8 mouse cellular contexts compared by ENCODE assay signal in the genomic region with DNA sequence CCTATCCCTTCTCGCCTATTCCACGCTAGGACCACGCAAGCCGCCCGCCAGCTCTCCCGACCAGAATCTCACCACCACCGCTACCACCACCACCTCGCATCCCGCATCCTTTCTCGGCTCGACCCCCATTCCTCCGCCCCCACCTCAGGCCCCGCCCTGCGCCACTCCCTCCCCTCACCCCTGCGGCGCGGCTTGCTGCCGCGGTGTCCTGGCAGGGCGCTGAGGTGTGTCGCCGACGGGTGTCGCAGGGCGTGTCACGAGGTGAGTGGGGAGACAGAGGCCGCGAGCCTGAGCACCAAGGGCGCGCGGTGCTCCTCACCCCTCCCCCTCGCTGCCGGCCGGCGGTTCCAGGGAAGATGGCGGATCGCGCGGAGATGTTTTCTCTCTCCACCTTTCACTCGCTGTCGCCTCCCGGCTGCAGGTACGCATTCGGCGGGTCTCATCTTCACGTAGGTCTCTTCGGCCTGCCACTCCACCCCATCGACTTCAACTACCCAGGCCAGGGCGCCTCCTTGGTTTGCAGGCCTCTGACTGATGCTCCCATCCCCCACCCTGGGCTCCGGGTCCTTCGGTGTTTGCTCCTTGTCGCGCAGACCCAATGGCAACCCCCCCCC. TPM values are rescaled to one million over a fixed set of nuclear protein-coding genes. Genes with fewer than 3 reads are reported as not detected.
DNase-seq lines count a peak whose midpoint lies in the region; ATAC-seq lines count a peak whose summit lies in the region.

Gene Mapk8ip2 (plus strand): TSS at position 49 of the 614 bp plus-strand sequence.

- peak within 1 kb of the TSS; percentile 98 for H3K4me2 ChIP-seq in hindbrain, embryonic 14.5 days (replicated peaks)
- peak within 1 kb of the TSS; percentile 54 for H3K4me2 ChIP-seq in liver, embryonic 15.5 days

- H3K36me3 ChIP-seq in hindbrain, embryonic 14.5 days (replicated peaks; ENCODE audit: control insufficient read depth, insufficient read depth): peaks cover 28% of the 10 kb centered on the region
- H3K36me3 ChIP-seq in liver, embryonic 15.5 days (replicated peaks): no peaks in the 10 kb centered on the region

- H3K4me3 ChIP-seq in hindbrain, embryonic 14.5 days (replicated peaks; ENCODE audit: low read length): peak within 1 kb of the TSS; percentile 79
- peak within 1 kb of the TSS; percentile 32 for H3K4me3 ChIP-seq in liver, embryonic 15.5 days (replicated peaks)

- peak within 1 kb of the TSS; percentile 88 for H3K9ac ChIP-seq in hindbrain, embryonic 14.5 days
- H3K9ac ChIP-seq in liver, embryonic 15.5 days: no peak within 1 kb of the TSS

- no peaks in the 10 kb centered on the region for H3K9me3 ChIP-seq in hindbrain, embryonic 14.5 days (ENCODE audit: control insufficient read depth, low read length)
- H3K9me3 ChIP-seq in liver, embryonic 15.5 days (replicated peaks): no peaks in the 10 kb centered on the region

- H3K4me1 ChIP-seq in hindbrain, embryonic 14.5 days (replicated peaks; ENCODE audit: control insufficient read depth, insufficient read depth, low read length): peaks cover 26% of the 10 kb centered on the region
- peaks cover 9% of the 10 kb centered on the region; the same call in 1 of the 2 replicates for H3K4me1 ChIP-seq in liver, embryonic 15.5 days (replicated peaks)

- peak; percentile 23 for DNase-seq in adrenal gland, postnatal 10 days
- DNase-seq in adrenal gland, adult 18-20 months (ENCODE audit: low spot score in 2 of 2): no peak
- peak; percentile 22 for DNase-seq in thymus, postnatal 4 days
- DNase-seq in thymus, postnatal 25 days: no peak
- peak; percentile 53 for DNase-seq in hindbrain, embryonic 14.5 days (ENCODE audit: low spot score)
- DNase-seq in right cerebral cortex, postnatal 4 days: peak; percentile 73
- DNase-seq in thymus, postnatal 0 days (ENCODE audit: low spot score): no peak

- H3K27me3 ChIP-seq in hindbrain, embryonic 14.5 days (ENCODE audit: control insufficient read depth, insufficient read depth, low read length): no peaks in the 10 kb centered on the region
- H3K27me3 ChIP-seq in liver, embryonic 15.5 days: peaks cover 86% of the 10 kb centered on the region

- H3K27ac ChIP-seq in hindbrain, embryonic 14.5 days: peak within 1 kb of the TSS; percentile 85
- no peak within 1 kb of the TSS for H3K27ac ChIP-seq in liver, embryonic 15.5 days (replicated peaks)

- ATAC-seq in hindbrain, embryonic 14.5 days (ENCODE audit: low FRiP score): peak; percentile 80
- ATAC-seq in liver, embryonic 15.5 days (ENCODE audit: insufficient read depth): no peak

- WGBS in hindbrain, embryonic 14.5 days: under 1% methylated on average over 53 of the region's 53 CpGs
- WGBS in liver, embryonic 15.5 days (ENCODE audit: insufficient replicate concordance): 3% methylated on average over 53 of the region's 53 CpGs

RNA-seq across cellular contexts. Expression of gene Mapk8ip2, which starts in this region (rescaled TPM):
- total RNA-seq in adrenal gland, postnatal 10 days (2021): 10 to 100 TPM in 1 of 2 experiments, 1 to 10 TPM in 1; 6.9 to 12.7 TPM
- total RNA-seq in adrenal gland, adult 18-20 months (2021): 10 to 100 TPM in 1 of 2 experiments, 1 to 10 TPM in 1; 8.1 to 10.9 TPM
- 62.8 and 66.3 TPM in 2 replicates for polyA plus RNA-seq in hindbrain, embryonic 14.5 days (2014; fragmentation: Nextera tagmentation; extraction: Ambion mirVana)
- 0.02 and 0.05 TPM in 2 replicates for polyA plus RNA-seq in liver, embryonic 15.5 days (2015; fragmentation: Nextera tagmentation; extraction: Ambion mirVana)
- polyA plus RNA-seq in thymus, postnatal 0 days (2015; fragmentation: Nextera tagmentation; extraction: Ambion mirVana): 0.08 TPM in 1 of 2 replicates, not detected in the other

Comparison
In these comparisons a context has a peak if more than half of its experiments do, and no peak if none do; other contexts are left out.
1. RNA of gene Mapk8ip2 (polyA plus RNA-seq): 62.8 to 66.3 TPM in hindbrain, embryonic 14.5 days; 0.08 TPM in thymus, postnatal 0 days and 0.02 to 0.05 TPM in liver, embryonic 15.5 days; every median in the first group is over 10 times any median in the second.
2. DNase-seq: peak in adrenal gland, postnatal 10 days (single experiment), thymus, postnatal 4 days (single experiment), hindbrain, embryonic 14.5 days (single experiment) and right cerebral cortex, postnatal 4 days (single experiment); none in adrenal gland, adult 18-20 months (0 of 2), thymus, postnatal 25 days (single experiment) and thymus, postnatal 0 days (single experiment).